Mouse (Mus musculus) C2C12 (cell line): Measurements from ENCODE around the gene Cct3. TPM values are rescaled to one million over a fixed set of nuclear protein-coding genes. Genes with fewer than 3 reads are reported as not detected.
"Not testable (repeated sequence)": the region's sequence is repeated elsewhere in the genome, so short reads cannot be mapped to it uniquely, and the experiment has no call there.

Experiments used
- H3K27me3 ChIP-seq: one replicate; pipeline ENCODE4 v1.6.1; 2011; ENCODE audit not compliant: control insufficient read depth, insufficient read depth, insufficient read length
- H3K36me3 ChIP-seq: one replicate; pipeline ENCODE4 v1.6.1; 2011; ENCODE audit not compliant: control insufficient read depth, insufficient read depth
- H3K4me3 ChIP-seq: one replicate; pipeline ENCODE4 v1.5.1; 2011; ENCODE audit warnings: mild to moderate bottlenecking, control low read depth; ENCODE audit not compliant: poor library complexity, insufficient read depth, severe bottlenecking
- H3K79me2 ChIP-seq: one replicate; pipeline ENCODE4 v1.6.1; 2011; ENCODE audit not compliant: control insufficient read depth, insufficient read depth
- H3K79me3 ChIP-seq: one replicate; pipeline ENCODE4 v1.6.1; 2011; ENCODE audit warnings: low read depth, control low read depth
- H3ac ChIP-seq: one replicate; pipeline ENCODE3; 2011; ENCODE audit warnings: low read depth; ENCODE audit not compliant: control insufficient read depth, insufficient read length
- CEBPB ChIP-seq: IDR thresholded peaks from one replicate; pipeline ENCODE4 v1.6.1; 2011; ENCODE audit warnings: low read depth, mild to moderate bottlenecking, control low read depth, moderate library complexity
- CTCF ChIP-seq: IDR thresholded peaks from one replicate; pipeline ENCODE4 v1.5.1; 2011; ENCODE audit not compliant: control insufficient read depth, insufficient read depth, insufficient read length
- FOSL1 ChIP-seq: IDR thresholded peaks from one replicate; pipeline ENCODE4 v1.8.0; 2011; ENCODE audit warnings: mild to moderate bottlenecking, low read length; ENCODE audit not compliant: poor library complexity, insufficient read depth, severe bottlenecking
- MAX ChIP-seq: IDR thresholded peaks from one replicate; pipeline ENCODE4 v1.6.1; 2011; ENCODE audit warnings: mild to moderate bottlenecking, control low read depth
- MYOD1 ChIP-seq: IDR thresholded peaks from one replicate; pipeline ENCODE4 v1.6.1; 2011; ENCODE audit warnings: low read depth; ENCODE audit not compliant: control insufficient read depth, insufficient read length
- MYOG ChIP-seq: IDR thresholded peaks from one replicate; pipeline ENCODE4 v1.6.1; 2011; ENCODE audit not compliant: control insufficient read depth, insufficient read length; ENCODE audit errors: extremely low read depth
- USF1 ChIP-seq: IDR thresholded peaks from one replicate; pipeline ENCODE4 v1.6.1; 2011; ENCODE audit warnings: low read depth, mild to moderate bottlenecking, control low read depth, moderate library complexity
- polyA plus RNA-seq: library from polyadenylated mRNA; unstranded; fragments of >200 nt; fragmentation: generic; extraction: Trizol; gene quantifications from one replicate; pipeline ENCODE4 v1.2.1, GENCODE M21; 2012; ENCODE audit warnings: missing spikeins

Cct3 gene
- polyA plus RNA-seq, 1 experiment = 628 TPM

DNA sequence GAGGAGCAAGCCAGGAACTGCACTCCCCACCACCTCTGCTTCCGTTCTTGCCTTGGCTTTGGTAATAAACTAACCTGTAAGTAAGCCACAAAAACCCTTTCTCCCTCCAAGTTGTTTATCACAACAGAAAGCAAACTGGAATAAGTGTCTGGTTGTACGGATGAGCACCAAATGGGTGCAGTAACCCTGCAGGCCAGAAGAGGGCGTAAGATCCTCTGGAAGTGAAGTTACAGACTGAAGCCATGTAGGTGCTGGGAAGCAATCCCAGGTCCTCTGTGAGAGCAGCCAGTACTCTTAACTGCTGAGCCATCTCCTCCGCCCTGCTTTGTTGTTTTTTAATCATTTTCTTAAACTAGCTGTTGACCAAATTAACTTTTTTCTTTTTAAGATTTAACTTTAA lies 22.9 kb upstream of the Cct3 start:
- Histone ChIP-seq H3ac (no peak overlapping the region), H3K4me3 (no peak overlapping the region), H3K79me2 (no peaks in the 10 kb centered on the region), H3K27me3 (peaks cover 9% of the 10 kb centered on the region), H3K36me3 (no peaks in the 10 kb centered on the region), H3K79me3 (no peaks in the 10 kb centered on the region)
- TF ChIP-seq CEBPB (no peak), CTCF (no peak), MYOG (no peak), MAX (no peak), FOSL1 (no peak), USF1 (no peak)

DNA sequence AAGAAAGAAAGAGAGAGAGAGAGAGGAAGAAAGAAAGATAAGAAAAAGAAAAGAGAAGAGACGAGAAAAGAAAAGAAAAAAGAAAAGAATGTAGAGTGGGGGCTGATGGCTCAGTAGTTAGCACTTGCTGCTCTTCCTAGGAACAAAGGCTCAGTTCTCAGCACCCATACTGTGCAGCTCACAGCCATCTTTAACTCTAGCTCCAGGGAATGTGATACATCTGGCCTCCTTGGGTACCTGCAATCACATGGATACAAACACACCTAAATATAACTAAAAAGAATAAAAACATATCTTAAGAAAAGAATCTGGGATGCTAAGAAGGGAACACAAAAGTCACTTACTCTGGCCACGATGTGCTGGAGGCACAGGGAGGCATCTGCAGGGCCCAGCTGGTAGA lies 20.8 kb upstream of the Cct3 start:
- no peaks in the 10 kb centered on the region for H3K79me3 ChIP-seq
- no peak overlapping the region for H3K4me3 ChIP-seq
- H3K79me2 ChIP-seq = no peaks in the 10 kb centered on the region
- no peaks in the 10 kb centered on the region for H3K36me3 ChIP-seq
- no peak overlapping the region for H3ac ChIP-seq
- TF ChIP-seq MAX (no peak), FOSL1 (no peak), CTCF (no peak), USF1 (no peak), CEBPB (no peak), MYOG (no peak), MYOD1 (no peak)
- peaks cover 12% of the 10 kb centered on the region for H3K27me3 ChIP-seq

DNA sequence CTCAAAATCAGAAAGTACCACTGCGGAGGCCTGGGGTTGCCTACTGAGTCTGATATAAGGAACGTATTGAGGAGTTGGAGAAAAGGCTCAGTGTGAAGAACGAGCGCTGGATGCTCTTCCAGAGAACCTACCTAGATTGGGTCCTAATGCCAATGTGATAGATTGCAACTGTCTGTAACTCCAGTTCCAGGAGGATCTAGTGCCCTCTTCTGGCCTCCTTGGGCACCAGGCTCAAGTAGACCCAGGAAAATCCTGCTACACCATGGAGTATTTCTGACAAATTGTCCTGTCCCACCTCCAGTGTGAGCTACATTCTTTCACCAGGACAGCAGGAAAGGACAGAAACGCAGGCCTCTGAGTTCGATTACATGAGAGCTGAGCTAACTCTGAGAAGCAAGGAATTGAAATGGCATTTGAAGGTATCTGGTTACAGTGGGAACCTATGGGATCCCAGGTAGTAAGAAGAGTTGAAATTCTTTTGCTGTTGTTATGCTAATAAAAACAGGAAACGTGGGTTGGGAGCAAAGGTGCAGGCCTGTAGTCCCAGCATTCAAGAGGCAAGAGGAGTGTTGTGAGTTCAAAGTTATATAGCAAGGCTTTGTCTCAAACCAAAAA lies 20.3 kb upstream of the Cct3 start:
- Histone ChIP-seq H3K79me3 (no peaks in the 10 kb centered on the region), H3K79me2 (no peaks in the 10 kb centered on the region), H3K36me3 (no peaks in the 10 kb centered on the region), H3K4me3 (no peak overlapping the region), H3ac (no peak overlapping the region), H3K27me3 (peaks cover 13% of the 10 kb centered on the region)
- TF ChIP-seq MYOG (no peak), CEBPB (no peak), MAX (no peak), MYOD1 (no peak), USF1 (no peak), FOSL1 (no peak), CTCF (no peak)

DNA sequence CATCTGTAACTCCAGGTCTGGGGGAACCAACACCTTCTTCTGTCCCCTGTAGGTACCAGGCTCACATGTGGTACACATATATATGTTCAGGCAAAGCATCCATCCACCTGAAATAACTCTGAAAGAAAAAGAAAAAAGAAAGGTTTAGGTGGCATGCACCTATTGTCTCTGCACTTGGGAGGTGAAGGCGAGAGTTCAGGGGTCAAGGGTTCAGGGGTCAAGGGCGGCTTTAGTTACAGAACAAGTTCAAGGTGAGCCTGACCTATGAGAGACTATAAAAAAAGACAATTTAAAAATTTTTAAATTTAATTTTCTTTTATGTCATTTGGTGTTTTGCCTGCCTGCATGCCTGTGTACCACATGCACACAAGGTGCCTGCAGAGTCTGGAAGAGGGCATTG lies 16.9 kb upstream of the Cct3 start:
- TF ChIP-seq CEBPB (no peak), MYOG (no peak), USF1 (no peak), MYOD1 (no peak), FOSL1 (no peak), CTCF (no peak), MAX (no peak)
- no peaks in the 10 kb centered on the region for H3K79me2 ChIP-seq
- H3K79me3 ChIP-seq = no peaks in the 10 kb centered on the region
- H3K4me3 ChIP-seq = no peak overlapping the region
- H3K27me3 ChIP-seq = peaks cover 16% of the 10 kb centered on the region
- H3K36me3 ChIP-seq = no peaks in the 10 kb centered on the region
- no peak overlapping the region for H3ac ChIP-seq

DNA sequence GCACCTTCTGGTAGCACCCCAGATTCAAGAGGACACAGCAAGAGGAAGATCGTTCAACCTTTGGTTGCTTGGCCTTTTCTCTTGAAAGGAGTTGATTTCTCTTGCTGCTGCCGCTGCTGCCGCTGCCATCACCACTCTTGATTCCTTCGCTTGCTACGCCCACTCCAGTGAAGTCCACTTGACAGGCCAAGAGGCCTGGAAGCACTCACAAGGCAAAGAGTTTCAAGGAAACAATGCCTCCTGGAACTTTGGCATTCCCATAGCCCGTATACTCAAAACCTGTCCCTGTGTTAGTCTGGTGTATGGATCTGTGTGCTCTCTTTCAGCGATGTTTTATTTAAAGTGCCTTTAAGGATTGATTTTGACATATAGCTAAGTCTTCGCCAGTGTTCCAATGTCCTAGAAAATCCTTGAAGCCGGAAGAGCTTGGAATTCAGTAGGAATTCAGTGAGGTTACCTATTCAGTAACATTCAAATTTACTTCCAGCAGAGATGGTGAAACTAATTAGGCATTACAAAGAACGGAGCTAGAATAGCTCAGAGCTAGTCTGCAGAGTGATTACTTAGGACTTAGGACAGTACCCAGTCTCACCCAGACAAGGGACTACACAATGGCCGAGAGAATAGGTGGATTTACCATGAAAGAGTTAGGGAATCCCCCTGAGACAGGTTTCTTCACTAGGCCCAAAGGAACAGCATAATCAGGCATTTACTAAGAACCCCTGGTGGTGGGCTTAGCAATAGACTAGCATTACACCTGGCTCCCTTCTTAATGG lies 15.6 kb upstream of the Cct3 start:
- not testable (repeated sequence) for H3K4me3 ChIP-seq, H3K36me3 ChIP-seq, H3ac ChIP-seq, H3K79me2 ChIP-seq, H3K79me3 ChIP-seq
- H3K27me3 ChIP-seq = peaks cover 16% of the 10 kb centered on the region

DNA sequence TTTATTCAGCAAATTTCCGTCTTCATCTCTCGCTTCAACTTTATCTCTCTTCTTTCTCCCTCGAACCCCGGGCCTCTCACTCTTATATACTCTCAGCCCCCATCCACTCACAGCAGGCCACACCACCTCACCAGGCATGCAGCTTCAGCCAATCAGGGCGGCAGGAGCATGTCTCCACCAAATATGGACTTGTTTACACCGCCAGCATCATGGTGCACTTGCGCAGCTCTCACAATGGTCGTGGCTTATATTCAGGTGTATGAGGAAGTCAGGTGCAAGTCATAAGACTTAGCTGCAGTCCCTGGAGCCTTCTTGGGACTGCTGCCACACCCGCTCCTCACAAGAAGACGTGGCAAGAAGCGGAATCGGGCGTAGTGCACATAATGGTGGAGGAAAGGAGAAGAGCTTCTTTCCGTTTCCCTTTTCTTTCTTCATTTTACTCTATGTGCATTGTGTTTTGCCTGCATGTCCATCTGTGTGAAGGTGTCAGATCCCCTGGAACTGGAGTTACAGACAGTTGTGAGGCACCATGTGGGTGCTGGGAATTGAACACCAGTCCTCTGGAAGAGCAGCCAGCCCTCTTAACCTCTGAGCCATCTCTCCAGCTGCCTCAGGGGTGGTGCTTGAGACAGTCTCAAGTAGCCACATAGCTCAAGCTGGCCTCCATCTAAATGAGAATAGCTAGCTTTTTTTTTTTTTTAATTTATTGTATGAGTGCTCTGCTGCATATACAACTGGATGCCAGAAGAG lies 11.9 kb upstream of the Cct3 start:
- H3K79me3 ChIP-seq, H3K27me3 ChIP-seq, H3K36me3 ChIP-seq, H3ac ChIP-seq, H3K79me2 ChIP-seq, H3K4me3 ChIP-seq: not testable (repeated sequence)

DNA sequence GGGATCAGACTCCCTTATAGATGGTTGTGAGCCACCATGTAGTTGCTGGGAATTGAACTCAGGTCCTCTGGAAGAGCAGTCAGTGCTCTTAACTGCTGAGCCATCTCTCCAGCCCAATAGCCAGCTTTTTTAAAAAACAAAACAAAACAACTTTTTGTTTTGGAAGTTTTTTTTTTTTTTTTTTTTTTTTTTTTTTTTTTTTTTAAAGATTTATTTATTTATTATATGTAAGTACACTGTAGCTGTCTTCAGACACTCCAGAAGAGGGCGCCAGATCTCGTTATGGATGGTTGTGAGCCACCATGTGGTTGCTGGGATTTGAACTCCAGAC lies 11.4 kb upstream of the Cct3 start:
- not testable (repeated sequence) for H3K4me3 ChIP-seq, H3K27me3 ChIP-seq, H3K79me3 ChIP-seq, H3ac ChIP-seq, H3K36me3 ChIP-seq, H3K79me2 ChIP-seq
